Mouse (Mus musculus): Measurements from ENCODE around the gene Aff4.

GRCm38 (mm10) chr11:53411738-53412137 lies 61.1 kb downstream of the Aff4 start:
- peak; percentile 42; the same call in 1 of the 2 replicates for TF ChIP-seq CTCF (conservative IDR thresholded peaks at IDR 0.05; ENCODE audit: insufficient read depth, insufficient read length, low read depth, low read length)
- TF ChIP-seq POLR2A (IDR thresholded peaks at IDR 0.05; ENCODE audit: low read depth, low read length) = no peak

All from kidney, adult 2 months (tissue).